Mouse (Mus musculus) urinary bladder, postnatal 14 days (tissue): ENCODE results near the gene Epop.

Experiments used
- DNase-seq: peaks from one replicate; pipeline ENCODE4 v3.0.0; 2021; ENCODE audit warnings: low spot score

Gene Epop

GRCm38 (mm10) chr11:97628568-97629518, 659 bp downstream of the Epop start:
- DNase-seq, result peak; percentile 20

DNA sequence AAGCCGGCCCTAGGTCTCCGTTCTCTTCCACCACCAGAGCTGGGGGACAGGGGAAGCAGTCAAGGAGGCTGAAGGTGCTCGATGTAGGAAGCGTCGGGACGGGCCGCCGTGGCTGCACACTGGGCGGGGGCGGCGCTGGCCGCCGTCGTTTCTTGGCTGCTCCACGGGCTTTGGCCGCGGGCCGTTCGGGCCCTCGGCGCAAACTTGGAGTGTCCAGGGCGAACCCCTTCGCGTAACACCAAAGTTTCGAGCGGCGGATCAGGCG, 1.3 kb downstream of the Epop start:
- DNase-seq, result no peak

- no peak for DNase-seq
These were observed 1.8 kb downstream of the Epop start for GRCm38 (mm10) chr11:97627556-97628302.

- no peak for DNase-seq
These were observed 2.7 kb downstream of the Epop start for GRCm38 (mm10) chr11:97626850-97627249.

DNA sequence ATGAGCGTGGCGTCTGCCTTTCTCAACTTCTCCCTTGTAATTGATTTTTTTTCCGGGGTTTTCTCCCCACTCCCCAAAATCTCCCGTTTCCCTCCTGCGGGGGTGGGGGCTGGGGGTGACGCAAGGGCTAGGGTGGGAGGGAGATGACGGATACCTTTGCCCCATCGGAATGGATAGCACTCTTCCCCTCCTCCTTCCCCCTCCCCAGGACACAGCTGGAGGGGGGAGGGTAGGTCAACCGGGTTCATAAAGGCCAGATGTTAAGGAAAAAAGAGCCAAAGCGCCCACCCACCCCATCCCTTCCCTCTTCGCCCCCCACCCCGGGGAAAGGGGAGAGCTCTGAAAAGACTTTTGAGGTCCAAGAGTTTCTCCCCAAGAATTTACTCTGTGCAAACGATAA, 3.1 kb downstream of the Epop start:
- DNase-seq, result no peak

GRCm38 (mm10) chr11:97625551-97625950, 4.0 kb downstream of the Epop start:
- DNase-seq, result no peak

DNA sequence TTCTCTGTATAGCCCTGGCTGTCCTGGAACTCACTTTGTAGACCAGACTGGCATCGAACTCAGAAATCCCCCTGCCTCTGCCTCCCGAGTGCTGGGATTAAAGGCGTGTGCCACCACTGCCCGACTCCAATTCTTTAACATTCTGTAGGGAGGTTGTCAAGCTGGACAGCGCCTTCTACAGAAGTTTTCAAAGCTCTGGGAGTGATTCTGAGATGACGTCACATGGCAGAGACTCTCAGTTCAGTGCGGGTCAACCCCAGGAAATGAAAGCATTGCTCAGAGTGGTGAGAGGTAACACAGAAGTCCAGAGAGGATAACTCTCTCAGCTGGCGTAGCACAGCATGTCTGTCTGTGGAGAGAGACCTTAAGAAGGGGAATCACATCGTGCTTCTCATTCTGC, 6.3 kb downstream of the Epop start:
- DNase-seq, result no peak

GRCm38 (mm10) chr11:97622440-97622839, 7.1 kb downstream of the Epop start:
- peak; percentile 61 for DNase-seq

DNA sequence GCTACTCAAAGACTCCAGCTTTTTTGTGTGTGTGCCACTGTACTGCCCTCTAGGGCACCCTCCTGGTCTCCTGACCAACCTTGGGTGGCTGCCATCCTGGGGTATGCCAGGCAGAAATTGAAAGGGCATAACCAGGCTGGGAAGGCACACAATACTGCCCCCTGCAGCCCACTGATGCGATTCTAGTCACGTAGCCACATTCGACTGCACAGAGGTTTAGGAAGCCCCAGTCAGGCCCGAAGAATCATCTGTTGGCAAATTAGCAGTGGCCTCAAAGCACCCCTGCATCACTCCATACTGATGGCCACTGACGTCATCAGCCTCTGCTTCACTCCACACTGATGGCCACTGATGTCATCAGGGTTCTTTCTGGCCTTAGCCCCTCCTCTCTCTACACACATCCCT, 10.1 kb downstream of the Epop start:
- peak; percentile 56 for DNase-seq

DNA sequence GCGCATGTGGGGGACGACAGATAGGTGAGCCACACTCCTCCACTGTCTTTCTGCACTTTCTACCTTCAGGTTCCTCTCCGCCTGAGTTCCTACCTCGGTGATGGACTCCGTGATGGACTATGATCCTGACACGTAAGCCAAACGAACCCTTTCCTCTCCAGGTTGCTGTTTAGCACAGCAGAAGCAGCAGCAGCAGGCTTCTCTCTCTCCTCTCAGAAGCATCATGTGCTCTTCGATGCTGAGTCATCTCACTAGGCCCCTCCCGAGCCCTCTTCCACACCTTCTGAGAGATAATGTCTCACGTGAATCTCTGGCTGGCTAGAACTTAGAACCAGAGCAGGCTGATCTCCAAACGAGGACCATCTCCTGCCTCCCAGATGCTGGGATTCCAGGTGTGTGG, 11.1 kb downstream of the Epop start:
- DNase-seq, result no peak

DNA sequence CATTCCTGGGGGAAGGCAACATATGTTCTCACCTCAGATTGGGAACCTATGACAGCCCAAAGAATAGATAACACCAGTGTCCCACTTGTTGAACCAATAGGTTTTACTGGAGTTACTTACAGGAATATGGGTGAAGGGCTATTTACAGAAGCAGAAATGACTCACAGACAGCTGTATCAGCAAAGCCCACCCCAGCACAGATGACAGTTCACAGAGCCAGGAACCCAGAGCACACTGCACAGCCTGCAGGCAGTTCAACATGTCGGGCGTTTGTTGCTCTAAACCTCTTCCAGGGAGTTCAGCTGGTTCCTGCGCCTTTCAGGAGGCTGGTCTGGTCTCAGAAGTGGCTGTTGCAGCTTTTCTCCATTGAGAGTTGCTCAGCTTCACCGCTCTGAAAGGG, 14.2 kb downstream of the Epop start:
- no peak for DNase-seq

GRCm38 (mm10) chr11:97611076-97611475, 18.4 kb downstream of the Epop start:
- DNase-seq, result no peak

- no peak for DNase-seq
These were observed 19.8 kb downstream of the Epop start for GRCm38 (mm10) chr11:97609743-97610142.

GRCm38 (mm10) chr11:97608933-97609332, 20.6 kb downstream of the Epop start:
- no peak for DNase-seq

DNA sequence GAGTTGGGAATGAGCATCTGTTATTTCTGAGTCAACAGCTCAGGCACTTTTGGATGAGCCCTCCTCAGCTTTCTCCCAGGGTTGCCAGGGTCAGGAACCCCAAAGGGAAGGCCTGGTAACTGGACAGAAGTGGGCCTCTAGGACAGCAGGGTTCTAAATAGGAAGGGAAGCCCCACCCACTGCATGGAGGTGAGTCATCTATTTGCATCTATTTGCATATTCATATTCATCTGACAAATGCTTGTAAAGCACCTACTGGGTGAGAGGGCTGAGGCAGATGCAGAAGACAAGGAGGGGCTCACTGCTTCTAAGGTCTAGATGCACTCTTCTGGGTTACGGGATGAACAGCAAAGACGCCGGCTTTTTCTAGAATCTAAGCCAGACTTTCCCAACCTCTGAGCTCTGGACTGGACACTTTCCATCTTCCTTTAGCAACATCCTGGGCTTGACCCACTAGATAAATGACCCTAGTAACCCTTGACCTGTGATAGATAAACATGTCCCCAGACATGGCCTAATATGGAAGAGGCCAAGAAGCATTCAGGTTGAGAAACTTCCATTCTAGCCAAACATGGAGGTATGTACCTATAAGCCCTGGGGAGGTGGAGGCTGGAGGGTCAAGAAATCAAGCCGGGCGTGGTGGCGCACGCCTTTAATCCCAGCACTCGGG, 22.3 kb downstream of the Epop start:
- DNase-seq, result no peak

- DNase-seq, result peak; percentile 51
These were observed 25.6 kb downstream of the Epop start for GRCm38 (mm10) chr11:97603891-97604290.

DNA sequence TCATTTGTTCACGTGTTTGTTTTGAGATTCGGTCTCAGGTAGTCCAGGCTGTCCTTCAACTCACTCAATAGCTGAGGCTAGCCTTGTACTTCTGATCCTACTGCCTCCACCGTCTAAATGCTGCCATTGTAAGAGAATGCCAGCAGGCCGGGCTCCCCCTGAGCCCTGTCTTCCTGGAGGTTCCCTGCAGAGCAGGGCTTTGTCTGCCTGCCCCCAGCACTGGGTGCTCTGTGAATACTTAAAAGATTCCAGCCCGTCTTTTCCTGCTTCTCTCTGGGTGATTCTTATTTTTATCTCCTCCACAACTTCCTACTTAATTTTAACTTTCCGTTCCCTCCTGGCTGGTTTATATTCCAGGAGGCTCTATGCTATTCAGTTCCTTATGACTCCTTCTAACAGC, 27.3 kb downstream of the Epop start:
- DNase-seq, result no peak

DNA sequence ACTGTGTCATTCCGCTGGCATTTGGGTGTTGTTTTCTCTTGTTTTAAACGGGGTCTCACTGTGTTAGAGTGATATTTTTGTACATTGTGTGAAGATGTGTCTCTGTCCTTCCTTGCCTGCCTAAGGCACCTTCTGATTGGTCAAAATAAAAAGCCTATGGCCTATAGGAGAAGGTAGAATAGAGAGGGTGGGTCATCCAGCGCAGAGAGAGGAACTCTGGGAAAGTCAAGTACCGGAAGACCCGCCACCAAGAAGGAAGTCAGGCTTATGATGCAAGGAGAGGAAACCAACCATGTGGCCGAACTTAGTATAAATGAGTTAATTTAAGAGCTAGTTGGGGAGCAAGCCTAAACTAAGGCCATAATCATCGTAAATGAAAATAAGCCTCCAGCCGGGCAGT, 30.4 kb downstream of the Epop start:
- no peak for DNase-seq

DNA sequence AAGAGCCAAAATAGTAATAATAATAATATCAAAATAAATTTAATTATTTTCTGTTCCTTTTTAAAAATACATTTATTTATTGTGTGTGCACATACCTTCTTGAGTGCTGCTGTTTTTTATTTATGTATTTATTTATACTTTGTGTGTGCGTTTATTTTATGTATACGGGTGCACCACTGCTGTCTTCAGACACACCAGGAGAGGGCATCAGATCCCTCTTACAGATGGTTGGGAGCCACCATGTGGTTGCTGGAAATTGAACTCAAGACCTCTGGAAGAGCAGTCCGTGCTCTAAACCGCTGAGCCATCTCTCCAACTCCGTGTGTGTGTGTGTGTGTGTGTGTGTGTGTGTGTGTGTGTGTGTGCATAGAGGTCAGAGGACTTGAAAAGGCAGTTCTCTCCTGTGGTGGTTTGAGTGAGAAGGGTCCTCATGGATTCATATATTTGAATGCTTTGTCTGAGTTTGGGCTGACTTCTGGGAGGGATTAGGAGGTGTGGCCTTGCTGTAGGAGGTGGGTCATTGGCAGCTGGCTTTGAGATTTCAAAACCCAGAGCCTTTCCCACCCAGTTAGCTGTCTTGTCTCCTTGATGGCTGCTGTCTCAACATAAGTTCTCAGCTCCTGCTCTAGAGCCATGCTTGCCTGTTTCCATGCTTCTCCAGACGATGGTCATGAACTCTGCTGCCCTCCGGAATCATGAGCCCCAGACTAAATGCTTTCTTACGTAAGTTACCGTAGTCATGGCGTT, 31.4 kb downstream of the Epop start:
- no peak for DNase-seq

- no peak for DNase-seq
These were observed 35.4 kb downstream of the Epop start for GRCm38 (mm10) chr11:97594136-97594535.

- no peak for DNase-seq
These were observed 37.6 kb downstream of the Epop start for GRCm38 (mm10) chr11:97591910-97592309.
